Mouse (Mus musculus) layer of hippocampus, adult 9-10 months (tissue): ENCODE results near the gene Serpinb9g.
"Not testable (repeated sequence)": the region's sequence is repeated elsewhere in the genome, so short reads cannot be mapped to it uniquely, and the experiment has no call there.

Source experiments
- DNase-seq: peaks from one replicate; pipeline ENCODE4 v3.0.0; 2022; ENCODE audit warnings: low spot score

The Serpinb9g gene

DNA sequence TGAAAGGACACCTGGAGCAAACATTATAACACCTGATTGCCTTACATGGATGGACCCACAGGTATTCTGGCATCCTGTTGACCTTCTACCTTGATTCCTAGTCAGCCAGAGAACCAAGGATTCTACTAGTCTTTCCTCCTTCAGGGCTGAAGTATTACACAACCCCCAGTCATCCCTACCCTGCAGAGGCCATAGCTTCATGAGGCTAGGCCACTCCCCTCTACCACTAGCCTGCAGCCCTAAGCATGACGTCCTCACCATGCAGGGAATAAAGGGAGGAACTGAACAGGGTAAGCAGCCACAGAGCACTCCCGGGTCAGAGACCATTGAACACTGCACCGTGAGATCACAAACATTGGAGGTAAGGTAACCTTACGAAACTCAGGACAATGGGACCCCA is at the start of gene Serpinb9g:
TSS of gene Serpinb9g (plus strand) at position 301 of the 400 bp plus-strand sequence.
- DNase-seq, result not testable (repeated sequence)

DNA sequence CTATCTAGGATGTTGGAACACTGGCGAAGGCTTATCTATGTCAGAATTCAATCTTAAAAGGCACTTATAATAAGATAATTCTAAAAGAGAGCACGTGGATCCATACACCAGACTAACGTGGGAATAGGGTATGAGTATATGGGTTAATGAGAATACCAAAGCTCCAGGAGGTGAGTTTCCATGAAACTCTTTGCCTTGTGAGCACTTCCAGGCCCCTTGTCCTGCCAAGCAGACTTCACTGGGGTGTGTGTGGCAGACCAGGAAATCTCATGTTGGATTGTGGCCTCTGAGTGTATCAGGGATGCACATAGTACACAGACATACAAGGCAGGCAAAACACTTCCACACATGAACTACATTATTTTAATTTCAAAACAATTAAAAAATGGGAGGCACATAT is 718 bp upstream of the Serpinb9g start:
- not testable (repeated sequence) for DNase-seq

DNA sequence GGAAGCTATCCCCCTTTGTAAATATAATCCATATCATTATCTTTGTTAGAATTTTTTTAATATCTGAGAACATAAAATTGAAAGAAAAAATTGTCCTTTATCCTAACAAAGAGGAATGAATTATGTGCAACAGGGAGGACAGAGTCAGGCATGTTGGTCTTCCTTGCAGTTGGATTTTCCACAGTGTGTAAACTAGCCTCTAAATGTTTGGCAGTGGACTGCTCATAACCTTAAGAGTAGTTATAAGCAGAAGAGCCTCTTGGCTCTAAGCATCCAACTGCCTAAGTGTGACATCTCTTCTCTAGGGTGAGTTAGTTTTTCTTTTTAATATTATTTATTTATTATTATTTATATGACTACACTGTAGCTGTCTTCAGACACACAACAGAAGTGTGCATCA is 40.0 kb downstream of the Serpinb9g start:
- no peak for DNase-seq

DNA sequence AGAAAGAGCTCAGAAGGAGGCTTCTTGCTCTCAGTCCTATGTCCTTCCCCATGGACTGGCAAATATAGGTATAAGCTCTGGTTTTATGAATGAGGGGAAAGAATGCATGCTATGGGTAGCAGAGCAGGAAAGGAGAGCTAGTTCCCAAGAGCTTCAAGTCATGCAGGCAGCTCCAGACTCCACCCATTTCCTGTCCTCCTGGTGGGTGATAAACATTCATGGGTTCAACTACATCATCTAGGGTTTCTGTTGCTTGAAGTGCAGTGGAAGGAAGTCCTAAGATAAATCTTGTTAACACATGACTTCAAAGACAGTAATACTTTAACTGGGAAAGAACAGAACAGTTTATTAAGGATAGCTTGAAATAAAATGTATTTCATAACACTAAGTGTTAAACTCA is 48.2 kb downstream of the Serpinb9g start:
- DNase-seq, result no peak
